Mouse (Mus musculus): Measurements from ENCODE around the gene Gm20924. TPM values are rescaled to one million over a fixed set of nuclear protein-coding genes. Genes with fewer than 3 reads are reported as not detected.
"Not testable (repeated sequence)": the region's sequence is repeated elsewhere in the genome, so short reads cannot be mapped to it uniquely, and the experiment has no call there.

Gm20924 gene
- total RNA-seq (2021) = not detected

- DNase-seq; intact Hi-C loops (cut with DNase I): not testable (repeated sequence)
Observed at GRCm38 (mm10) chrY:65207427-65207826, at the start of gene Gm20924. Gene Gm20924, minus strand, starts transcription at chrY:65207527.

Other genes starting within 250 kb of the Gm20924 start
- gene Gm20736, start 170.2 kb upstream of the Gm20924 start, total RNA-seq (2021) = not detected

Data from heart, postnatal 10 days (tissue).